Mouse (Mus musculus) limb, embryonic 10.5 days (tissue): ENCODE data around the gene Trim9. TPM values are rescaled to one million over a fixed set of nuclear protein-coding genes. Genes with fewer than 3 reads are reported as not detected.

Experiments
- DNase-seq: peaks from one replicate; pipeline ENCODE4 v3.0.0-alpha.2; 2017; ENCODE audit warnings: low spot score
- H3K27ac ChIP-seq: fragments of 300-500 bp; sonication (generic); 2 replicates; pipeline ENCODE4 v1.5.1; 2016; ENCODE audit warnings: mild to moderate bottlenecking
- H3K27me3 ChIP-seq: fragments of 300-500 bp; sonication (generic); 2 replicates; pipeline ENCODE4 v1.6.1; 2016; ENCODE audit warnings: low read depth, mild to moderate bottlenecking; ENCODE audit not compliant: poor library complexity, severe bottlenecking
- H3K36me3 ChIP-seq: fragments of 300-500 bp; sonication (generic); 2 replicates; pipeline ENCODE4 v1.6.1; 2016; ENCODE audit warnings: mild to moderate bottlenecking, moderate library complexity
- H3K4me1 ChIP-seq: fragments of 300-500 bp; sonication (generic); 2 replicates; pipeline ENCODE4 v1.6.1; 2016
- H3K4me3 ChIP-seq: fragments of 300-500 bp; sonication (generic); 2 replicates; pipeline ENCODE4 v1.5.1; 2016; ENCODE audit warnings: mild to moderate bottlenecking, moderate library complexity
- H3K9me3 ChIP-seq: fragments of 300-500 bp; sonication (generic); replicated peaks from 2 replicates; pipeline ENCODE4 v1.6.1; 2016; ENCODE audit warnings: mild to moderate bottlenecking
- WGBS: fragments of 180-500 bp; shearing (Covaris S2); methylation state at CpG from one replicate; pipeline ENCODE4 v1.1.7; 2016; 5-methylcytosine and 5-hydroxymethylcytosine counted together
- polyA plus RNA-seq: library from polyadenylated mRNA; unstranded; fragments of >200 nt; fragmentation: Nextera tagmentation; extraction: Ambion mirVana; gene quantifications from 2 replicates; pipeline ENCODE4 v1.2.1, GENCODE M21; 2016

The Trim9 gene
- polyA plus RNA-seq, 1 experiment from 2014 or later, result 0.55 TPM

GRCm38 (mm10) chr12:70307062-70307461 lies 40.4 kb downstream of the Trim9 start:
- no peaks in the 10 kb centered on the region for H3K4me1 ChIP-seq
- H3K9me3 ChIP-seq, result no peaks in the 10 kb centered on the region
- DNase-seq, result no peak
- H3K27me3 ChIP-seq, result no peaks in the 10 kb centered on the region
- no peak overlapping the region for H3K27ac ChIP-seq
- H3K36me3 ChIP-seq, result no peaks in the 10 kb centered on the region
- no peak overlapping the region for H3K4me3 ChIP-seq
- 85% methylated on average over 5 of the region's 5 CpGs for WGBS

- H3K4me3 ChIP-seq, result no peak overlapping the region
- no peaks in the 10 kb centered on the region for H3K36me3 ChIP-seq
- no peaks in the 10 kb centered on the region for H3K4me1 ChIP-seq
- no peak for DNase-seq
- no peak overlapping the region for H3K27ac ChIP-seq
- no peaks in the 10 kb centered on the region for H3K9me3 ChIP-seq
- WGBS, result 89% methylated on average over 6 of the region's 6 CpGs
- H3K27me3 ChIP-seq, result no peaks in the 10 kb centered on the region
Observed at GRCm38 (mm10) chr12:70304014-70304413, 43.4 kb downstream of the Trim9 start.

- Histone ChIP-seq H3K27ac (no peak overlapping the region), H3K4me3 (no peak overlapping the region), H3K36me3 (no peaks in the 10 kb centered on the region), H3K27me3 (no peaks in the 10 kb centered on the region), H3K9me3 (no peaks in the 10 kb centered on the region), H3K4me1 (no peaks in the 10 kb centered on the region)
- no peak for DNase-seq
- WGBS, result 87% methylated on average over 7 of the region's 7 CpGs
Observed at GRCm38 (mm10) chr12:70303525-70303924, 43.9 kb downstream of the Trim9 start.

- Histone ChIP-seq H3K36me3 (no peaks in the 10 kb centered on the region), H3K4me1 (no peaks in the 10 kb centered on the region), H3K4me3 (no peak overlapping the region), H3K27me3 (no peaks in the 10 kb centered on the region), H3K9me3 (no peaks in the 10 kb centered on the region), H3K27ac (no peak overlapping the region)
- WGBS, result 83% methylated on average over 5 of the region's 5 CpGs
- DNase-seq, result no peak
Observed at GRCm38 (mm10) chr12:70302022-70302720, 45.2 kb downstream of the Trim9 start.

- no peaks in the 10 kb centered on the region for H3K9me3 ChIP-seq
- 80% methylated on average over 5 of the region's 5 CpGs for WGBS
- DNase-seq, result no peak
Observed at GRCm38 (mm10) chr12:70293927-70294684, 53.3 kb downstream of the Trim9 start.

GRCm38 (mm10) chr12:70293165-70293926 lies 54.1 kb downstream of the Trim9 start:
- DNase-seq, result no peak
- H3K4me3 ChIP-seq, result no peak overlapping the region
- no peak overlapping the region for H3K27ac ChIP-seq
- WGBS, result 94% methylated on average over 10 of the region's 10 CpGs
- H3K4me1 ChIP-seq, result no peaks in the 10 kb centered on the region
- no peaks in the 10 kb centered on the region for H3K27me3 ChIP-seq
- no peaks in the 10 kb centered on the region for H3K9me3 ChIP-seq
- H3K36me3 ChIP-seq, result no peaks in the 10 kb centered on the region

More at GRCm38 (mm10) chr12:70293927-70294684, 53.3 kb downstream of the Trim9 start:
- no peak overlapping the region for H3K4me3 ChIP-seq
- H3K27ac ChIP-seq, result no peak overlapping the region
- no peaks in the 10 kb centered on the region for H3K4me1 ChIP-seq
- no peaks in the 10 kb centered on the region for H3K27me3 ChIP-seq
- H3K36me3 ChIP-seq, result no peaks in the 10 kb centered on the region

GRCm38 (mm10) chr12:70285521-70285920 lies 61.9 kb downstream of the Trim9 start:
- Histone ChIP-seq H3K27me3 (no peaks in the 10 kb centered on the region), H3K9me3 (no peaks in the 10 kb centered on the region), H3K36me3 (no peaks in the 10 kb centered on the region), H3K4me3 (no peak overlapping the region), H3K27ac (no peak overlapping the region), H3K4me1 (no peaks in the 10 kb centered on the region)
- WGBS, result 84% methylated on average over 5 of the region's 5 CpGs
- no peak for DNase-seq

GRCm38 (mm10) chr12:70284979-70285378 lies 62.4 kb downstream of the Trim9 start:
- WGBS, result 82% methylated on average over 7 of the region's 7 CpGs
- DNase-seq, result no peak

GRCm38 (mm10) chr12:70283116-70283731 lies 64.2 kb downstream of the Trim9 start:
- H3K9me3 ChIP-seq, result no peaks in the 10 kb centered on the region
- H3K4me3 ChIP-seq, result no peak overlapping the region
- H3K27ac ChIP-seq, result no peak overlapping the region
- WGBS, result 81% methylated on average over 10 of the region's 10 CpGs
- H3K36me3 ChIP-seq, result no peaks in the 10 kb centered on the region
- DNase-seq, result no peak
- H3K4me1 ChIP-seq, result peaks cover 3% of the 10 kb centered on the region; the same call in 1 of the 2 replicates
- H3K27me3 ChIP-seq, result no peaks in the 10 kb centered on the region

More at GRCm38 (mm10) chr12:70284979-70285378, 62.4 kb downstream of the Trim9 start:
- no peaks in the 10 kb centered on the region for H3K9me3 ChIP-seq
- no peaks in the 10 kb centered on the region for H3K27me3 ChIP-seq
- no peaks in the 10 kb centered on the region for H3K4me1 ChIP-seq
- H3K36me3 ChIP-seq, result no peaks in the 10 kb centered on the region
- H3K4me3 ChIP-seq, result no peak overlapping the region
- no peak overlapping the region for H3K27ac ChIP-seq

- Histone ChIP-seq H3K4me3 (no peak overlapping the region), H3K9me3 (no peaks in the 10 kb centered on the region), H3K36me3 (no peaks in the 10 kb centered on the region), H3K4me1 (peaks cover 11% of the 10 kb centered on the region), H3K27me3 (no peaks in the 10 kb centered on the region), H3K27ac (no peak overlapping the region)
- WGBS, result 97% methylated on average over 2 of the region's 2 CpGs
- no peak for DNase-seq
Observed at GRCm38 (mm10) chr12:70280930-70281329, 66.5 kb downstream of the Trim9 start.

GRCm38 (mm10) chr12:70280381-70280780 lies 67.0 kb downstream of the Trim9 start:
- H3K4me3 ChIP-seq, result no peak overlapping the region
- H3K4me1 ChIP-seq, result peaks cover 11% of the 10 kb centered on the region
- H3K9me3 ChIP-seq, result no peaks in the 10 kb centered on the region
- H3K27ac ChIP-seq, result no peak overlapping the region
- no peak for DNase-seq
- H3K27me3 ChIP-seq, result no peaks in the 10 kb centered on the region
- no peaks in the 10 kb centered on the region for H3K36me3 ChIP-seq
- 86% methylated on average over 10 of the region's 10 CpGs for WGBS

GRCm38 (mm10) chr12:70277071-70277939 lies 70.1 kb downstream of the Trim9 start:
- Histone ChIP-seq H3K27me3 (no peaks in the 10 kb centered on the region), H3K36me3 (no peaks in the 10 kb centered on the region), H3K4me3 (no peak overlapping the region), H3K9me3 (no peaks in the 10 kb centered on the region), H3K4me1 (peaks cover 16% of the 10 kb centered on the region), H3K27ac (no peak overlapping the region)
- no peak for DNase-seq
- 77% methylated on average over 12 of the region's 12 CpGs for WGBS
